Mouse (Mus musculus): ENCODE results near the gene Ccdc126. TPM values are rescaled to one million over a fixed set of nuclear protein-coding genes. Genes with fewer than 3 reads are reported as not detected.

The Ccdc126 gene
- polyA plus RNA-seq, 1 experiment, result 2.1 TPM

DNA sequence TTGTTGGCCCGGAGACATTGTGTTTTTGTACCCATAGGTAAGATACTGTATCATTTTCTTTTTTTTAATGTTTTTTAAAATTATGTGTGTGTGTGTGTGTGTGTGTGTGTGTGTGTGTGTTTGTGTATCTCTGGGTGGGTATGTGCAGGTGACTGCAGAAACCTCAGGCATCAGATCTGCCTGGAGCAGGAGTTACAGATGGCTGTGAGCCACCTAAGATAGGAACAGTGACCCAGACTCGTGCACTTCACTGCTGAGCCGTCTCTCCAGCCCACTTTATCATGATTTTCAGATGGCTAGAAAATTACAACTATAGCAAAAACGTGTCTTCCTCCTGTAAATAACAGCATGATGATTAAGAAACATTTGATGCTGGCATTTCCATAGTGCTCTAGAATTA, 53.6 kb downstream of the Ccdc126 start:
- no peak for TF ChIP-seq POLR2A (IDR thresholded peaks at IDR 0.05; ENCODE audit: control insufficient read depth, low read depth, low read length)
- TF ChIP-seq CTCF (IDR thresholded peaks at IDR 0.05; ENCODE audit: control insufficient read depth, insufficient read depth, insufficient replicate concordance, low read depth, low read length), result no peak
- H3K27me3 ChIP-seq (ENCODE audit: control insufficient read depth, insufficient read depth, low read length), result no peaks in the 10 kb centered on the region
- no peaks in the 10 kb centered on the region for H3K36me3 ChIP-seq (ENCODE audit: control insufficient read depth, insufficient read depth, low read length)
- no peak overlapping the region for H3K4me3 ChIP-seq (ENCODE audit: control insufficient read depth, low read depth, low read length)
- H3K4me1 ChIP-seq (ENCODE audit: control insufficient read depth, insufficient read depth, low read length), result peaks cover 5% of the 10 kb centered on the region
- H3K27ac ChIP-seq (ENCODE audit: control insufficient read depth, insufficient read depth, low read depth, low read length), result no peak overlapping the region

DNA sequence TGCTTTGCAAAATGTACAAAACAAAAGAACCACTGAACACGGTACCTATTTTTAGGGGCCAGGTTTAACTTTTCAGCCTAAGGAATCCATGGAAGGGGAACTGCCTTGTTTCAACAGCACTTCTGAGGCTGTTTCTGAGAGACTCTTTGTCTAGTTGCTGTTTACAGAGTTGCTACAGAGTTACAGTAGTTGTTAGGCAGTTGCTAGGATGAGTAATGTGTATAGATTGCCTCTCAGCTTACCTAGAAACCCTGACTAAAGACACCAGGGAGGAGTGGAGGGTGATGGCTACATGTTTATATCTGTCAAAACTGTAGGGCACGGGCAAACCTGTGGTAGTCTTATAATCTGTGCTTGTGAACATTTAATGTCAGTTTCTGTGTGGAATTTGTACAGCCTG, 54.9 kb downstream of the Ccdc126 start:
- H3K27me3 ChIP-seq (ENCODE audit: control insufficient read depth, insufficient read depth, low read length), result no peaks in the 10 kb centered on the region
- TF ChIP-seq CTCF (IDR thresholded peaks at IDR 0.05; ENCODE audit: control insufficient read depth, insufficient read depth, insufficient replicate concordance, low read depth, low read length) (no peak), POLR2A (IDR thresholded peaks at IDR 0.05; ENCODE audit: control insufficient read depth, low read depth, low read length) (no peak)
- H3K36me3 ChIP-seq (ENCODE audit: control insufficient read depth, insufficient read depth, low read length), result no peaks in the 10 kb centered on the region
- H3K4me1 ChIP-seq (ENCODE audit: control insufficient read depth, insufficient read depth, low read length), result no peaks in the 10 kb centered on the region
- H3K4me3 ChIP-seq (ENCODE audit: control insufficient read depth, low read depth, low read length), result no peak overlapping the region
- no peak overlapping the region for H3K27ac ChIP-seq (ENCODE audit: control insufficient read depth, insufficient read depth, low read depth, low read length)

DNA sequence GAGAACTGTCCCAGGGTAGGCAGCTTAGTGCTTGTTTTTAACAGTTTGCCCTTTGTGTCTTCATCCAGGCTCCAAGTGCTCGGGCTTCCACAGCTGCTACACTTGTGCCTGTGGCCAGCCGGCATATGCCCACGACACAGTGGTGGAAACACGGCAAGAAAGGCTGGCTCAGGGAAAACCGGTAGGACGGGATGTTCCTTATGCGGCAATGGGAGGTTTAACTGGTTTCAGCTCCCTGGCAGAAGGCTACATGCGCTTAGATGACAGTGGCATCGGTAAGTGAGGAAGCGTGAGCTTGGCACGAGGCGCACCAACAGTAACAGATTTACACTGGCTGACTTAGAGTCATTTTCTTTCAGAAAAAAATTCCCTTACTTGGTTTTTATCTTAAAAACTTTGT, 59.3 kb downstream of the Ccdc126 start:
- Histone ChIP-seq H3K4me3 (ENCODE audit: control insufficient read depth, low read depth, low read length) (no peak overlapping the region), H3K36me3 (ENCODE audit: control insufficient read depth, insufficient read depth, low read length) (no peaks in the 10 kb centered on the region), H3K27ac (ENCODE audit: control insufficient read depth, insufficient read depth, low read depth, low read length) (no peak overlapping the region), H3K4me1 (ENCODE audit: control insufficient read depth, insufficient read depth, low read length) (no peaks in the 10 kb centered on the region), H3K27me3 (ENCODE audit: control insufficient read depth, insufficient read depth, low read length) (no peaks in the 10 kb centered on the region)
- TF ChIP-seq POLR2A (IDR thresholded peaks at IDR 0.05; ENCODE audit: control insufficient read depth, low read depth, low read length) (no peak), CTCF (IDR thresholded peaks at IDR 0.05; ENCODE audit: control insufficient read depth, insufficient read depth, insufficient replicate concordance, low read depth, low read length) (no peak)

Other genes starting within 250 kb of the Ccdc126 start
- 8.4 and 11.6 TPM in 2 replicates for gene Malsu1, start 245.5 kb upstream of the Ccdc126 start, polyA plus RNA-seq (2012; rRNA removed)
- 68.9 and 76.0 TPM in 2 replicates for gene Igf2bp3, start 104.3 kb upstream of the Ccdc126 start, polyA plus RNA-seq (2012; rRNA removed)
- gene Tra2a, start 55.2 kb upstream of the Ccdc126 start, polyA plus RNA-seq (2012; rRNA removed), result 36.2 and 45.4 TPM in 2 replicates
- 19.5 and 20.5 TPM in 2 replicates for gene Fam221a, start 48.5 kb downstream of the Ccdc126 start, polyA plus RNA-seq (2012; rRNA removed)
- 8.8 and 13.3 TPM in 2 replicates for gene Stk31, start 76.3 kb downstream of the Ccdc126 start, polyA plus RNA-seq (2012; rRNA removed)

All from testis, adult 2 months (tissue).